Mouse (Mus musculus) cerebellum, adult 8-10 months (tissue): ENCODE measurements around the gene Gm10198.

Experiments used
- DNase-seq: peaks from one replicate; pipeline ENCODE4 v3.0.0; 2022

Gm10198 gene

GRCm38 (mm10) chr13:111592485-111592884 is at the start of gene Gm10198:
Gene Gm10198, plus strand, starts transcription at chr13:111592785.
- no peak for DNase-seq

- no peak for DNase-seq
Measured at GRCm38 (mm10) chr13:111545286-111545685, 47.3 kb upstream of the Gm10198 start.

GRCm38 (mm10) chr13:111552769-111553168 is 39.8 kb upstream of the Gm10198 start:
- no peak for DNase-seq

- DNase-seq = no peak
Measured at GRCm38 (mm10) chr13:111553182-111553581, 39.4 kb upstream of the Gm10198 start.

DNA sequence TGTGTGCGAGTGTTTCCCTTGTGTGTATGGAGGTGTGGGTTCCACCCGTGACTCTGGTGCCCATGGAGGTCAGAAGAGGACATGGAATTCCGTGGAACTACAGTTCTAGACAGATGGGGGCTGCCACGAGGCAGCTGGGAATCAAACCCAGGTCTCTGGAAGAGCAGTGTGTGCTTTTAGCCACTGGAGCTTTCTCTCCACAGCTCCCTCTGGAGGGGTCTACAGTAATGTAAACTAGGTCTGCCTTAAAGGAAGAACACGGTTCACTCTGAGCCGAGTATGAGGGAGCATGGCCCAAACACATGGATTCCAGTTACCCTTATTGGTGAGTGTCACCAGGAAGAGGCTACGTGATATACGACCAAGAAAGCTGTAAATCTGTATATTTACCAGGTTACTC is 38.6 kb upstream of the Gm10198 start:
- DNase-seq = no peak

DNA sequence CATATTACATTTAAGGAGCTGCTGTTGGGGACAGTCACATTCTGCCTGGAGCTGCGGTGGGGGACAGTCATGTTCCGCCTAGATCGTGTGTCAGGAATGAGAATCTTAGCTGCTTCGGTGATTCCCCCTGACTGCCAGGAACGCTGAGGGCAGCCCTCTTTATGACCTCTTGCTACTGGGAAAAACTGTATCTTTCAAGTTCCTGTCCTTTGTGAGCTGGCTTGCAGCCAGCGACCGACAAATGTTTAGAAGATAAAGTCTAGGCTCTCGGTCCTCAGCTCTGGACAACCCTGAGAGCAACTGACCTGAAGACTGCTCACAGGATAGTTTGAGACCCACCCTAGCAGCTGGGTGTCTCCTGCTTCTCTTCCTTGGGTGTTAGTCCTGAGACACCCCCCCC is 37.3 kb upstream of the Gm10198 start:
- no peak for DNase-seq

GRCm38 (mm10) chr13:111556375-111556774 is 36.2 kb upstream of the Gm10198 start:
- DNase-seq = no peak

- no peak for DNase-seq
Measured at GRCm38 (mm10) chr13:111560152-111560551, 32.4 kb upstream of the Gm10198 start.

DNA sequence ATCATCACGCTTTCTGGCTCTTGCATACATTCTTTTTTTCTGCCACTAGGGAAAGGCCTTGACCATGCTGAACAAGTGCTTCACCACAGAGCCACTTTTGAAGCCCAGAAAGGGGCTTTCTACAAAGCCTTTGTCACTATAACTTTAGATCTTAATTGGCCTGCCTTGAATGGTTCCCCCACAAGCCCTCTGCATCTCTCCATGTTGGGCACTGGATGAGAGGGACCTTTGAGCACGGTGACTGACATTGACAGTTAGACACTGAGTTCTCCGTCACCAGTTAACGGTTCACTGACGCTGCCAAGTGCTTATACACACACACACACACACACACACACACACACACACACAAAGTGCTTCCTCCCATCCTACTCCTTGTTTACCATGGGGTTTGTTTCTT is 30.0 kb upstream of the Gm10198 start:
- DNase-seq = no peak

DNA sequence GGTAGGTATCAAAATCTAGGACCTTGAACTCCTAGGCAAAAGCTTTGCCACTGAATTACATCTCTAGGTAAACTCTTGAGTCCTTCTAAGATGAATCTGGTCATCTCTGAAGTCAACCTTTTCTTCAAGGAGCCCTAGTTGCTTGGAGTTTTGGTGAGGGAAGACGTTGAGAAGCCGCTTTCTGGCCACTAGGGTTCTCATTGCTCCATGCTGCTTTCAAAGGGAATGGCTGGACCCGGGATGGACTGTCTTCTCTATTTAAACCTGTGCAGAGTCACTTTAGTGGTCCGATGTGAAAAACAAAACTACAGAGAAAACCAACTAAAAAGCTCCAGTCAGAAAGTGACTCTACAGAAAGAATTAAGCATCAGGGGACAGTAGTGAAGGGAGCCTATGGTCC is 18.4 kb upstream of the Gm10198 start:
- DNase-seq = no peak

- no peak for DNase-seq
Measured at GRCm38 (mm10) chr13:111577177-111577576, 15.4 kb upstream of the Gm10198 start.

DNA sequence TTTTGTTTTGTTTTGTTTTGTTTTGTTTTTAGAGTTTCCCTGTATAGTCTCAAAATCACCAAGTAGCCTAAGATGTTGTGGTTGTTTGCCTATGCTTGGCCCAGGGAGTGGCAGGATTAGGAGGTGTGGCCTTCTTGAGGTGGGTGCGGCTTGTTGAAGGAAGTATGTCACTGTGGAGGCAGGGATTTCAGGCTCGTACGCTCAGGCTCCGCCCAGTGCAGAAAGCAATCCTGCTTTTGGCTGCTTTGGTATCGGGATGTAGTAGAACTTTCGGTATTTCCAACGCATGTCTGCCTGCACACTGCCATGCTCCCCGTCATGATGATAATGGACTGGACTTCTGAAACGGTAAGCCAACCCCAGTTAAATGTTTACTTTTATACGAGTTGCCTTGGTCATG is 12.5 kb upstream of the Gm10198 start:
- no peak for DNase-seq

- no peak for DNase-seq
Measured at GRCm38 (mm10) chr13:111598111-111598510, 5.5 kb downstream of the Gm10198 start.

DNA sequence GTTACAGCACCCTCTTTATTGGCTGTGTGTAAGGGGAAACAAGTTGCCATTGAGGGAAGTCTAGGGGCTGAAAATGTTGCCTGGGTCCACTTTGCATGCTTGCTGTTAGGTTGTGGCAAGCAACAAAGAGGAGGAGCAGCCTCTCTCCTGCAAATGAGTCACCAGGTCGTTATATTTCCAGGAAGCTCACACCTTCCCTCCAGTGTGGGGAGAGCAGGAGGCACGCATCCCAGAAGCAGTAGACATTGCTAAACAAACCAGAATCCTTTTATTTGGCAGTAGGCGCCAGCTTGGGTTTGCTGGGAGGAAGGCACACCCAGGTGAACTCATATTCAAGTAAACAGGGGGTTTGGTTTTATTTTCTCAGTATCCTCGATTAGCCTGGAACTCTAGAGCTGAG is 8.8 kb downstream of the Gm10198 start:
- no peak for DNase-seq

DNA sequence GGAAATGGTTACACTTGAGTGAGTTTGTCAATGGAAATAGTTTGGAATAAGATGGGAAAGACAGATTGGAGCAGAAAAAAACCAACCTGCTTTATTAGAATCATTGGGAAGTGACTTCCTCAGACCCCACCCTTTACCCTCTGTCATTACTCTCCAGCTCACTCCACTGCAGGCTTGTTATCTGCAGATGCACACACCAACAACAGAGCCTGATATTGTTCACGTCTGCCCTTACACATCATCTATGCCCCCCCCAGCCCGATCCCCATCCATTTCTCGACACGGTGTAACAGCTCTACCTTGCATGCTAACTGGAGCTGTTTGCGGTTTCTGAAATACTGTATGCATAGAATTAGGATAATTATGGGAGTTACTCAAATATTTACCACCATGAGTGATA is 12.2 kb downstream of the Gm10198 start:
- no peak for DNase-seq

- no peak for DNase-seq
Measured at GRCm38 (mm10) chr13:111616168-111617125, 23.9 kb downstream of the Gm10198 start.

GRCm38 (mm10) chr13:111620433-111620832 is 27.8 kb downstream of the Gm10198 start:
- no peak for DNase-seq

- DNase-seq = no peak
Measured at GRCm38 (mm10) chr13:111622425-111622824, 29.8 kb downstream of the Gm10198 start.

DNA sequence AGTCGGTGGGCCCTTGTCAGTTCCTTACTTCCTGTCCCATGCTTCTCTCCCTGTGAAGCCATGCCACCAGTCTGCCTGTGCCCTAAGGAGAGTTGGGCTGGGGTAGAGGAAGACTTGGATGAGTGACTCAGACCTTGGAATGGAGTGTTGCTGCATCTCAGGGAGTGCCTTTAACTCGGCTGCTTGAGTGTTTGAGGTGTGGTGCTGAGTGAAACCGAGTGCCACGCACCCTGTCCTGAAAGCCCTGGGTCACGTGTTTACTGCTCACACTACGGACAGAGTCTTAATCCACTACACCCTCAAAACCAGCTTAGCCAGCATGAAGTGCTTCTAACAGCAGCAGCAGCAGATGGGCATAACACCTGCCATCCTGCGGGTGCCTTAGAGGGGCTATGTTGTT is 30.5 kb downstream of the Gm10198 start:
- no peak for DNase-seq

- DNase-seq = no peak
Measured at GRCm38 (mm10) chr13:111624115-111624514, 31.5 kb downstream of the Gm10198 start.

DNA sequence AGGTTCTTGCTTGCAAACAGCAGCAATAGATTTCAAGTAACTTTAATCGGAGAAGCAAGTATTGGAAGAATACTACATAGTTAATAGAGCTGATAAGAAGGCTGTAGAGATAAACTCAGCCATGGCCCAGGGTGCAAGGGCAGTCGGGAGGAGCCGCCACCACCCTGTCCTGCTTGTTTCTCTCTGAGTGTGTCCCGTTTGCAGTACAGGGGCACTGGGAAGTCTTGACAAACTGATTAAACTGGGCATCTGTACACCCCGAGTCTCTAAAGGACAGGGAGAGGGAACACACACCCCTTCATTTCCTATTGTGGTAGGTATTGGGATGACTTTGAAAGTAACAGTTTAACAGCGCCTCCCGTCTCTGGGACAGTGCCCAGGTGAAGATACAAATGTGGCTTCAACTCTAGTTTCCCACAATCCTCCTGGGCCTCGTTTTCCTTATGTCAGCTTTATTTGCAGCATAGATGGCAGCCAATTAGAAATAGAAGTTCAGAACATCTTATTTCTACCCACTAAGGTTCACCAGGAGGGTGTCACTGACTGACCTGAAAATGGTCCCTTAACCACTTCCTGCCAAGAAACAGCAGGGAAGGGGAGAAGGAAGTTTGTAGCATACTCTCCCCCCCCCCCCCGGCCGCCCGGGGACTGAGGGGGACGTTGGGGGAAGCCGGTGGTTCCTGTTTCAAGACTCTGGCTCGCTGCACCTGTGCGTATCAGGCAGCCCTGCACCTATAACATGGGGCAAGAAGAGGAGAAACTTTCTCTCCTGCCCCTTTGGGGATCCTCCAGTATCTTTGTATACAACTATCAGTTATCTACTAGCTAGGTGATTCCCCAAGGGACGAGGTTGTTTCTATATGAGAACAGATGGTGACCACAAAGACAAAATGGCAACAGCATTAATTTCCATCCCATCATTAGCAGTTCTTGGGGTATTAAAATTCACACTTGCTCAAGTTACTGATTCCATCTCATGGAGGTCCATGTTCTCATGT is 41.9 kb downstream of the Gm10198 start:
- DNase-seq = no peak

GRCm38 (mm10) chr13:111640319-111640718 is 47.7 kb downstream of the Gm10198 start:
- no peak for DNase-seq
